Mouse (Mus musculus) spleen, adult 2 months (tissue): ENCODE results near the gene Tmcc2. TPM values are rescaled to one million over a fixed set of nuclear protein-coding genes. Genes with fewer than 3 reads are reported as not detected.

ENCODE experiments used
- DNase-seq, 2 experiments: peaks; one replicate each; pipeline versions ENCODE4 v3.0.0 to v3.0.0-alpha.2; 2012 to 2021; ENCODE audit warnings: low spot score in 2 of 2, low read depth in 1 of 2
- H3K27ac ChIP-seq: fragments of 200-500 bp; 2 replicates; pipeline ENCODE4 v1.5.1; 2012; ENCODE audit warnings: low read length, inconsistent platforms; ENCODE audit not compliant: insufficient read depth
- H3K27me3 ChIP-seq: fragments of 200-500 bp; 2 replicates; pipeline ENCODE4 v1.6.1; 2012; ENCODE audit warnings: mild to moderate bottlenecking, moderate library complexity, low read length, inconsistent platforms; ENCODE audit not compliant: control insufficient read depth, insufficient read depth
- H3K36me3 ChIP-seq: fragments of 200-500 bp; 2 replicates; pipeline ENCODE4 v1.6.1; 2012; ENCODE audit warnings: mild to moderate bottlenecking, low read length, inconsistent platforms; ENCODE audit not compliant: control insufficient read depth, insufficient read depth
- H3K4me1 ChIP-seq: fragments of 200-500 bp; 2 replicates; pipeline ENCODE4 v1.6.1; 2011; ENCODE audit warnings: inconsistent platforms; ENCODE audit not compliant: control insufficient read depth, insufficient read depth, insufficient read length
- H3K4me3 ChIP-seq: fragments of 200-500 bp; 2 replicates; pipeline ENCODE4 v1.5.1; 2011; ENCODE audit warnings: mild to moderate bottlenecking, inconsistent platforms; ENCODE audit not compliant: insufficient read depth, insufficient read length; ENCODE audit errors: extremely low read depth
- CTCF ChIP-seq: fragments of 200-500 bp; IDR thresholded peaks from 2 replicates; pipeline ENCODE4 v1.5.1; 2011; ENCODE audit warnings: mild to moderate bottlenecking, inconsistent platforms; ENCODE audit not compliant: insufficient read depth, insufficient read length, insufficient replicate concordance; ENCODE audit errors: extremely low read depth
- POLR2A ChIP-seq: fragments of 200-500 bp; IDR thresholded peaks from 2 replicates; pipeline ENCODE4 v1.6.1; 2011; ENCODE audit warnings: low read depth, low read length, inconsistent platforms
- WGBS: fragments of 180-500 bp; shearing (Covaris S2); methylation state at CpG from one replicate; pipeline ENCODE4 v1.1.7; 2018; 5-methylcytosine and 5-hydroxymethylcytosine counted together
- polyA plus RNA-seq: library from polyadenylated mRNA; depleted of rRNA; stranded (reverse); fragments of >200 nt; gene quantifications from 2 replicates; pipeline ENCODE4 v1.2.3, GENCODE M21; 2012; rRNA removed

Tmcc2 gene
- polyA plus RNA-seq, 1 experiment, result 244 TPM

DNA sequence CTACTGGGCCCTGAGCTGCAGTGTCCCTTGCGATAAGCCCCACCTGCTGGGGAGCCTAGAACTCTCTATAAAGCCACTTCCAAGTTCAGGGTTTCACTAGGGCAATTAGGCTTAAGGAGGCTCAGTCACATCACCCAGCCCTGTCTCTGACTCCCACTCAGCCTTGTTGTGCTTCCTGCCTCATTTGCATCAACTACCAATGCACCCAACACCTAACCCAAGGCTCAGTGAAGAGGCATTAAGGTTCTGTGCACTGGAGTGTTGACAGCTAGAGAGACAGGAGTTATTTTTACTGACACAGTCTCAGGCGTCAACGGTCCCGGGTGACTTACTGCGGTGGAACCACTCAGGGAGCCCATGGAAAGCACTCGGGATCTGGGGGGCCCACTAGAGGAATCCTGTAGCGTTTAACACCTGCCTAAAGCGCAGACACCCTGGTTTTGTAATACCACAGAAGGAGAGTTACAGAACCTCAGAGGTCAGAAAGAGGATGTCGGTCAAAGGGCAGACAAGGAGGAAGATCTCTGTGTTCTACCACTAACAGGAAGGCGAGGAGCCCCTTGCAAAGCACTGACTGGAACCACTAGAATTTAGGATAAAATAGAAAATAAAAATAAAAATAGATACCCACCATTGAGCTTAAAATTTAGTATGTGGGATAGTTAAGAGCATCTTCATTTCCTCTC lies 79.8 kb downstream of the Tmcc2 start:
- Histone ChIP-seq H3K36me3 (no peaks in the 10 kb centered on the region), H3K27me3 (no peaks in the 10 kb centered on the region), H3K4me1 (peaks cover 15% of the 10 kb centered on the region; the same call in 1 of the 2 replicates), H3K27ac (peak overlapping the region; percentile 87), H3K4me3 (0 out of 2 replicates have a peak overlapping the region, but pooled peaks have one; percentile 18)
- WGBS, result 11% methylated on average over 10 of the region's 10 CpGs
- TF ChIP-seq CTCF (no peak), POLR2A (no peak)
- DNase-seq, result peak; percentile 57 to 68

- WGBS, result 79% methylated on average over 7 of the region's 7 CpGs
- Histone ChIP-seq H3K4me3 (no peak overlapping the region), H3K4me1 (peaks cover 15% of the 10 kb centered on the region; the same call in 1 of the 2 replicates), H3K36me3 (no peaks in the 10 kb centered on the region), H3K27ac (peak overlapping the region; percentile 73), H3K27me3 (no peaks in the 10 kb centered on the region)
- TF ChIP-seq POLR2A, result no peak
- no peak for TF ChIP-seq CTCF
- no peak for DNase-seq
These were observed 80.3 kb downstream of the Tmcc2 start for GRCm38 (mm10) chr1:132310754-132311153.

DNA sequence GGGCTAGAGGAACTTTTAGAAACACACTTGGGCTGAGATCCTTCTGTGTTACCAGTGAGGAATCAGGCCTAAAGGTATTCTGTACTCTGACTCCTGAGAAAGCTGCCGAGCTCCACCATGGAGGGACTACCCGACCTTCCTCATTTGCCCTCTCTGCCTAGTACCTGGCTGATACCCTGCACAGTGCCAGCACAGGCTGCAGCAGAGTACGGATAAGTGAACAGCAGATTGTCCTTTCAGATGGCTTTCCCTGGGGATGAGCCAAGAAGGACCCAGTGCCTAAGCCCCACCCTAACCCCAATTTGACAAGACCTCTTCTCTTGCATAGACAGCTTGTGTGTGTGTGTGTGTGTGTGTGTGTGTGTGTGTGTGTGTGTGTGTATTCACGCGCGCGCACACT lies 82.4 kb downstream of the Tmcc2 start:
- no peak overlapping the region for H3K27ac ChIP-seq
- H3K4me1 ChIP-seq, result peaks cover 15% of the 10 kb centered on the region; the same call in 1 of the 2 replicates
- H3K27me3 ChIP-seq, result no peaks in the 10 kb centered on the region
- H3K36me3 ChIP-seq, result no peaks in the 10 kb centered on the region
- no peak overlapping the region for H3K4me3 ChIP-seq
- TF ChIP-seq CTCF (no peak), POLR2A (no peak)
- no peak for DNase-seq
- WGBS, result 81% methylated on average over 7 of the region's 7 CpGs

GRCm38 (mm10) chr1:132307962-132308361 lies 83.1 kb downstream of the Tmcc2 start:
- no peak for DNase-seq
- Histone ChIP-seq H3K27me3 (no peaks in the 10 kb centered on the region), H3K4me3 (no peak overlapping the region), H3K4me1 (peaks cover 15% of the 10 kb centered on the region; the same call in 1 of the 2 replicates), H3K36me3 (no peaks in the 10 kb centered on the region), H3K27ac (no peak overlapping the region)
- TF ChIP-seq POLR2A (no peak), CTCF (no peak)
- 80% methylated on average over 6 of the region's 6 CpGs for WGBS

DNA sequence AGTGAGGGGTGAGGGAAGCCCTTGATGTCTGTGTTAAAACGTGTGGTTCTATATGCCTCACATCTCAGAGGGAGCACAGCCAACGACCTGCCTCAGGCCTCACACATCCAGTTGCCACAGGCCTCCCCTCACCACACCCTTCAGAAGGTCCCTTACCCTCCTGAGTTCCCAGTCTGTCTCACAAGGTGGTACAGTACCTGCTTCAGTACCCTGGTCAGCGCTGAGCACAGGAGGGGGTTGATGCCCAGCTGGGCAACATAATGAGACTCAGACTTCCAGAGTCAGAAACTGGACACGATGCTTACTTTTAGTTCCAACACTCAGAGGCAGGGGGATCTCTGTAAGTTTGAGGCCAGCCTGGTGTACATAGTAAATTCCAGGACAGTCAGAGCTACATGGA lies 84.3 kb downstream of the Tmcc2 start:
- no peaks in the 10 kb centered on the region for H3K36me3 ChIP-seq
- no peak overlapping the region for H3K27ac ChIP-seq
- no peak for DNase-seq
- peaks cover 6% of the 10 kb centered on the region; the same call in 1 of the 2 replicates for H3K4me1 ChIP-seq
- 37% methylated on average over 4 of the region's 4 CpGs for WGBS
- H3K4me3 ChIP-seq, result no peak overlapping the region
- no peaks in the 10 kb centered on the region for H3K27me3 ChIP-seq
- no peak for TF ChIP-seq CTCF
- TF ChIP-seq POLR2A, result no peak

Other genes with a start within 250 kb of the Tmcc2 start
- gene Lemd1, start 199.8 kb downstream of the Tmcc2 start, polyA plus RNA-seq, result not detected in 2 replicates
- not detected in 2 replicates for gene AC124108.1, start 199.8 kb downstream of the Tmcc2 start, polyA plus RNA-seq
- not detected in 2 replicates for gene Gm10188, start 161.5 kb downstream of the Tmcc2 start, polyA plus RNA-seq
- gene Klhdc8a, start 92.7 kb downstream of the Tmcc2 start, polyA plus RNA-seq, result 0.59 and 0.68 TPM in 2 replicates
- 17.4 and 25.5 TPM in 2 replicates for gene Nuak2, start 75.2 kb downstream of the Tmcc2 start, polyA plus RNA-seq
- 4.6 and 5.3 TPM in 2 replicates for gene Dstyk, start 26.3 kb upstream of the Tmcc2 start, polyA plus RNA-seq
- gene Rbbp5, start 86.1 kb upstream of the Tmcc2 start, polyA plus RNA-seq, result 10.7 and 12.1 TPM in 2 replicates
- 2.5 and 3.1 TPM in 2 replicates for gene Tmem81, start 114.9 kb upstream of the Tmcc2 start, polyA plus RNA-seq
- 0.73 TPM in 1 of 2 replicates, not detected in the other for gene Cntn2, start 152.0 kb upstream of the Tmcc2 start, polyA plus RNA-seq